Comparison of ENCODE assay signal across 17 mouse cellular contexts in the genomic region with DNA sequence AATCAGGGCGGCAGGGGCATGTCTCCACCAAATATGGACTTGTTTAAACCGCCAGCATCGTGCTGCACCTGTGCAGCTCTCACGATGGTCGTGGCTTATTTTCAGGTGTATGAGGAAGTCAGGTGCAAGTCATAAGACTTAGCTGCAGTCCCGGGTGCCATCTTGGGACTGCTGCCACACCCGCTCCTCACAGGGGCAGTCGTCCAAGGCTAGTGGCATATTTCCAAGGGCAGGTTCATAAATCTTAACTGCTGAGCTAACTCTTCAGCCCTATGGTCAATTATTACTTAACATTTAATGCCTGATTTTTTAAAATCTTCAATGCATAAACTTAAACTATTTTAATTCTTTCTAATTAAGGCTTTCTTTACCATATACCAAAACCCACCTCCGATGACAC. TPM values are rescaled to one million over a fixed set of nuclear protein-coding genes. Genes with fewer than 3 reads are reported as not detected.
DNase-seq lines count a peak whose midpoint lies in the region.
"Had no signal": no experiment of that assay in that cellular context is flagged by ENCODE, and none has a peak within 500 bp of the region (broad histone marks: within the 10 kb centered on the region; RNA-seq: fewer than 3 reads in every experiment).

No protein-coding gene starts in this region.

- DNase-seq in adrenal gland, adult (ENCODE audit: inconsistent age in 2 of 2, low spot score in 1 of 2), result peak; percentile 84 to 95
- peak; percentile 78 for DNase-seq in adrenal gland, adult 8-10 months
- peak; percentile 74 for DNase-seq in adrenal gland, postnatal 25 days
- peak; percentile 56 for DNase-seq in kidney, adult 11 months
- peak; percentile 72 to 81 for DNase-seq in kidney, adult 8-10 months
- DNase-seq in kidney, postnatal 14 days, result peak; percentile 51
- DNase-seq in ovary, postnatal 14 days (ENCODE audit: low spot score), result peak; percentile 31

RNA-seq across cellular contexts. Expression of gene Lyg1, which starts 19.1 kb away (rescaled TPM):
- not detected for total RNA-seq in adrenal gland, adult 8-10 months (2022)
- total RNA-seq in adrenal gland, postnatal 25 days (2021), result not detected in 2 replicates
- total RNA-seq: adrenal gland, postnatal 4 days; common myeloid progenitor, adult 5-6 weeks; ES-E14; forebrain, postnatal 0 days; gastrocnemius, adult 2 months; gastrocnemius, postnatal 14 days; gastrocnemius, postnatal 4 days; heart, adult 18-20 months; heart, postnatal 10 days; heart, postnatal 36 days had no signal

RNA-seq across cellular contexts. Expression of gene Txndc9, which starts 21.0 kb away (rescaled TPM):
- total RNA-seq in adrenal gland, adult 8-10 months (2022), result 10 to 100 TPM; 74.0 to 87.7 (median 83.5) TPM
- total RNA-seq in adrenal gland, postnatal 25 days (2021), result 59.9 and 86.4 TPM in 2 replicates

RNA-seq across cellular contexts. Expression of gene Eif5b, which starts 21.1 kb away (rescaled TPM):
- 10 to 100 TPM; 44.4 to 53.0 (median 48.8) TPM for total RNA-seq in adrenal gland, adult 8-10 months (2022)
- 50.8 and 50.9 TPM in 2 replicates for total RNA-seq in adrenal gland, postnatal 25 days (2021)

Comparison
In these comparisons a context has a peak if more than half of its experiments do, and no peak if none do; other contexts are left out.
1. Peak in every context shown above with its lines: DNase-seq.
2. DNase-seq: peak in every context shown above with its lines; median percentile 90 in adrenal gland, adult; 78 in adrenal gland, adult 8-10 months; 76 in kidney, adult 8-10 months; 74 in adrenal gland, postnatal 25 days; 56 in kidney, adult 11 months; 51 in kidney, postnatal 14 days; 31 in ovary, postnatal 14 days.